Comparison of ENCODE assay signal across 28 mouse cellular contexts in the genomic region with DNA sequence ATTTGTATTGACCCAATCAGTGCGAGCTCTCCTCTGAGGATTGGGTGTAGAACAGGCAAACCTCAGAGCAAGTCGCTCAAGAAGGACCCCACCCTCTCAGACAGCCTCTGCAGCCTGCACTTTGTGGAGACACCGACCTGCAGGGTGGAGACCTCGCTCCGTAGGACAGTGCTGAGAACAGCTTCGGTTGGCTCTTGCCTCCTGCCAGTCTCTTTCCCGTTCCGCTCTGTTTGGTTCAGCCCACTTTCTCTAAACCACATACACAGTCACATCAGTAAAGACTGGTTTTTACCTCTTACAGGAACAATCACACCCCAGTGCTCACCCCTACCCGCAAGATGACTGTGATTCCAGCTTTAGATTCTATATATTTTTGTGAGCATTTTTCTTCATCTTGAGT.
DNase-seq lines count a peak whose midpoint lies in the region; ATAC-seq lines count a peak whose summit lies in the region.
"Had no signal": no experiment of that assay in that cellular context is flagged by ENCODE, and none has a peak within 500 bp of the region (broad histone marks: within the 10 kb centered on the region; RNA-seq: fewer than 3 reads in every experiment).

No protein-coding gene starts in this region.

- H3K36me3 ChIP-seq in forebrain, embryonic 16.5 days (ENCODE audit: control insufficient read depth, insufficient read depth): no peaks in the 10 kb centered on the region
- H3K36me3 ChIP-seq in forebrain, embryonic 10.5 days (replicated peaks): no peaks in the 10 kb centered on the region
- no peaks in the 10 kb centered on the region for H3K36me3 ChIP-seq in kidney, embryonic 14.5 days (ENCODE audit: control insufficient read depth, insufficient read depth, low read length)
- H3K36me3 ChIP-seq in midbrain, embryonic 16.5 days (ENCODE audit: control insufficient read depth, insufficient read depth, low read length): no peaks in the 10 kb centered on the region
- H3K36me3 ChIP-seq in midbrain, embryonic 14.5 days (ENCODE audit: control insufficient read depth, insufficient read depth, low read length): no peaks in the 10 kb centered on the region
- H3K36me3 ChIP-seq: forebrain, embryonic 15.5 days; heart, embryonic 13.5 days; limb, embryonic 10.5 days; liver, embryonic 15.5 days; lung, embryonic 15.5 days; midbrain, embryonic 10.5 days; neural tube, embryonic 15.5 days had no signal

- 0 out of 2 replicates have a peak, but pooled peaks have one; percentile 12 for ATAC-seq in forebrain, embryonic 16.5 days
- 0 out of 2 replicates have a peak, but pooled peaks have one; percentile 26 for ATAC-seq in kidney, embryonic 14.5 days (ENCODE audit: low FRiP score, low TSS enrichment)
- ATAC-seq in midbrain, embryonic 16.5 days: 0 out of 2 replicates have a peak, but pooled peaks have one; percentile 36
- no peak for ATAC-seq in midbrain, embryonic 14.5 days (ENCODE audit: low FRiP score, low TSS enrichment)
- ATAC-seq in hematopoietic stem cell, adult 5-6 weeks (replicated peaks in 1 of 2; ENCODE audit: insufficient read depth in 1 of 2, low FRiP score in 2 of 2, low TSS enrichment in 1 of 2, low read depth in 1 of 2, poor library complexity in 2 of 2, severe bottlenecking in 2 of 2): peak; percentile 44 to 62; a peak in 3 of 4 replicates
- ATAC-seq: forebrain, embryonic 15.5 days had no signal

- no peak overlapping the region for H3K27ac ChIP-seq in forebrain, embryonic 16.5 days (ENCODE audit: low read length)
- no peak overlapping the region for H3K27ac ChIP-seq in forebrain, embryonic 10.5 days
- 0 out of 2 replicates have a peak overlapping the region, but pooled peaks have one; percentile 90 for H3K27ac ChIP-seq in kidney, embryonic 14.5 days (ENCODE audit: low read depth, low read length)
- H3K27ac ChIP-seq in midbrain, embryonic 16.5 days (ENCODE audit: low read length): no peak overlapping the region
- H3K27ac ChIP-seq in midbrain, embryonic 14.5 days (replicated peaks; ENCODE audit: low read depth, low read length): no peak overlapping the region
- H3K27ac ChIP-seq: forebrain, embryonic 15.5 days; heart, adult 2 months; limb, embryonic 10.5 days; liver, embryonic 15.5 days had no signal

- no peak overlapping the region for H3K4me3 ChIP-seq in forebrain, embryonic 16.5 days (replicated peaks; ENCODE audit: low read length)
- H3K4me3 ChIP-seq in forebrain, embryonic 10.5 days: no peak overlapping the region
- no peak overlapping the region for H3K4me3 ChIP-seq in kidney, embryonic 14.5 days (ENCODE audit: low read length)
- no peak overlapping the region for H3K4me3 ChIP-seq in midbrain, embryonic 16.5 days (ENCODE audit: low read depth, low read length)
- H3K4me3 ChIP-seq in midbrain, embryonic 14.5 days (replicated peaks; ENCODE audit: low read depth, low read length): no peak overlapping the region
- H3K4me3 ChIP-seq: forebrain, embryonic 15.5 days; heart, adult 2 months; heart, embryonic 13.5 days; limb, embryonic 10.5 days; liver, embryonic 15.5 days; lung, embryonic 15.5 days; midbrain, embryonic 10.5 days; myocyte; neural tube, embryonic 15.5 days had no signal

- no peaks in the 10 kb centered on the region for H3K27me3 ChIP-seq in forebrain, embryonic 16.5 days (replicated peaks; ENCODE audit: control insufficient read depth, insufficient read depth, low read length)
- H3K27me3 ChIP-seq in forebrain, embryonic 10.5 days (ENCODE audit: poor library complexity, severe bottlenecking): no peaks in the 10 kb centered on the region
- H3K27me3 ChIP-seq in kidney, embryonic 14.5 days (ENCODE audit: control insufficient read depth, insufficient read depth, low read length): no peaks in the 10 kb centered on the region
- no peaks in the 10 kb centered on the region for H3K27me3 ChIP-seq in midbrain, embryonic 16.5 days (ENCODE audit: control insufficient read depth, insufficient read depth, low read depth, low read length)
- no peaks in the 10 kb centered on the region for H3K27me3 ChIP-seq in midbrain, embryonic 14.5 days (ENCODE audit: control insufficient read depth, insufficient read depth, low read length)
- H3K27me3 ChIP-seq: forebrain, embryonic 15.5 days; heart, embryonic 13.5 days; liver, embryonic 15.5 days; lung, embryonic 15.5 days; neural tube, embryonic 15.5 days had no signal

- H3K9me3 ChIP-seq in forebrain, embryonic 16.5 days (ENCODE audit: control insufficient read depth, low read length): no peaks in the 10 kb centered on the region
- peaks cover 5% of the 10 kb centered on the region; the same call in 1 of the 2 replicates for H3K9me3 ChIP-seq in forebrain, embryonic 10.5 days
- no peaks in the 10 kb centered on the region for H3K9me3 ChIP-seq in kidney, embryonic 14.5 days (ENCODE audit: control insufficient read depth, low read length)
- no peaks in the 10 kb centered on the region; the same call in 1 of the 2 replicates for H3K9me3 ChIP-seq in midbrain, embryonic 16.5 days (replicated peaks; ENCODE audit: control insufficient read depth, low read length, poor library complexity, severe bottlenecking)
- H3K9me3 ChIP-seq in midbrain, embryonic 14.5 days (ENCODE audit: control insufficient read depth, low read length): no peaks in the 10 kb centered on the region
- H3K9me3 ChIP-seq: forebrain, embryonic 15.5 days; limb, embryonic 10.5 days; liver, embryonic 15.5 days; lung, embryonic 15.5 days; midbrain, embryonic 10.5 days; neural tube, embryonic 15.5 days had no signal

- no peak for DNase-seq in forebrain, embryonic 10.5 days (ENCODE audit: extremely low spot score, low spot score)
- DNase-seq in kidney, adult 11 months: no peak
- DNase-seq in midbrain, embryonic 14.5 days: no peak
- DNase-seq in T-cell, adult 2 months (ENCODE audit: low spot score): no peak
- DNase-seq: adrenal gland, postnatal 36 days; cerebellum, adult 9-10 months; gastrocnemius, postnatal 14 days; heart, adult 2 months; heart, postnatal 14 days; kidney, adult 8-10 months; liver; lung, postnatal 36 days; right cerebral cortex, adult 18-20 months; right cerebral cortex, postnatal 4 days; thymus, adult 18-20 months; thymus, postnatal 4 days had no signal

- no peak overlapping the region for H3K4me2 ChIP-seq in forebrain, embryonic 16.5 days (ENCODE audit: low read length)
- no peak overlapping the region for H3K4me2 ChIP-seq in kidney, embryonic 14.5 days (replicated peaks; ENCODE audit: low read depth, low read length)
- H3K4me2 ChIP-seq in midbrain, embryonic 16.5 days (ENCODE audit: low read length): no peak overlapping the region
- H3K4me2 ChIP-seq in midbrain, embryonic 14.5 days (ENCODE audit: low read length): no peak overlapping the region
- H3K4me2 ChIP-seq: forebrain, embryonic 15.5 days; heart, embryonic 13.5 days; liver, embryonic 15.5 days; lung, embryonic 15.5 days; neural tube, embryonic 15.5 days had no signal

- H3K9ac ChIP-seq in forebrain, embryonic 16.5 days (replicated peaks; ENCODE audit: low read depth, low read length): no peak overlapping the region
- no peak overlapping the region for H3K9ac ChIP-seq in kidney, embryonic 14.5 days (ENCODE audit: low read depth, low read length)
- H3K9ac ChIP-seq in midbrain, embryonic 16.5 days (ENCODE audit: low read depth, low read length): no peak overlapping the region
- H3K9ac ChIP-seq in midbrain, embryonic 14.5 days (replicated peaks; ENCODE audit: low read length): no peak overlapping the region
- H3K9ac ChIP-seq: forebrain, embryonic 15.5 days; liver, embryonic 15.5 days; lung, embryonic 15.5 days; neural tube, embryonic 15.5 days had no signal

- 80% methylated on average over 9 of the region's 9 CpGs for WGBS in forebrain, embryonic 16.5 days
- WGBS in forebrain, embryonic 10.5 days: 78% methylated on average over 9 of the region's 9 CpGs
- 75% methylated on average over 9 of the region's 9 CpGs for WGBS in kidney, embryonic 14.5 days
- WGBS in midbrain, embryonic 16.5 days: 68% methylated on average over 9 of the region's 9 CpGs
- WGBS in midbrain, embryonic 14.5 days: 70% methylated on average over 9 of the region's 9 CpGs

- H3K4me1 ChIP-seq in forebrain, embryonic 16.5 days (replicated peaks; ENCODE audit: control insufficient read depth, insufficient read depth, low read length): no peaks in the 10 kb centered on the region
- H3K4me1 ChIP-seq in forebrain, embryonic 10.5 days: 0 out of 2 replicates have a peak, but pooled peaks cover under 1% of the 10 kb centered on the region
- H3K4me1 ChIP-seq in kidney, embryonic 14.5 days (ENCODE audit: control insufficient read depth, insufficient read depth, low read length): peaks cover 7% of the 10 kb centered on the region; the same call in 1 of the 2 replicates
- H3K4me1 ChIP-seq in midbrain, embryonic 16.5 days (ENCODE audit: control insufficient read depth, insufficient read depth, low read length): no peaks in the 10 kb centered on the region
- no peaks in the 10 kb centered on the region for H3K4me1 ChIP-seq in midbrain, embryonic 14.5 days (ENCODE audit: control insufficient read depth, insufficient read depth, low read length)
- H3K4me1 ChIP-seq: forebrain, embryonic 15.5 days; liver, embryonic 15.5 days; midbrain, embryonic 10.5 days had no signal
